Mouse (Mus musculus): ENCODE measurements around the gene Bag6.

Gene Bag6

DNA sequence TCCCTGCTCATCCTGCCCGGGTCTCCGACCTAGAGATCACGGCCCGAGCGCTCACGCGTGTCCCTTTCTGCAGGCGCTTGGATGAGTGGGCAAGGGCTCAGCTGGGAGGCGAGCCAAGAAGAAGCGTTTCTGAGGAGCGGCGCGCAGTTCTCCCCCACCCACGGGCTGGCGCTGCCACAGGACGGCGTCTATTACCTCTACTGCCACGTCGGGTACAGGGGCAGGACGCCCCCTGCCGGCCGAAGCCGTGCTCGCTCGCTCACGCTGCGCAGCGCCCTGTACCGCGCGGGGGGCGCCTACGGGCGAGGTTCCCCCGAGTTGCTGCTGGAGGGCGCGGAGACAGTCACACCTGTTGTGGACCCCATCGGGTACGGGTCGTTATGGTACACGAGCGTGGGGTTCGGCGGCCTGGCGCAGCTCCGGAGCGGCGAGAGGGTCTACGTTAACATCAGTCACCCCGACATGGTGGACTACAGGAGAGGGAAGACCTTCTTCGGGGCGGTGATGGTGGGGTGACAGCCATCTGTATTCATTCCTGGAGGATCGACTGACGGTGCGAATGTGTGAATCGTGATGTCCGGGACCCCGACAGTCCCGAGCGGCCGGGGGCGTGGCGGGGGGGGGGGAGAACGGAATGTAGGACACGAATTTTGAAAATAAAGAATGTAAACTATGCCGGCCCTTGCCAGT is 60.8 kb downstream of the Bag6 start:
- no peak for DNase-seq (ENCODE audit: low spot score)

DNA sequence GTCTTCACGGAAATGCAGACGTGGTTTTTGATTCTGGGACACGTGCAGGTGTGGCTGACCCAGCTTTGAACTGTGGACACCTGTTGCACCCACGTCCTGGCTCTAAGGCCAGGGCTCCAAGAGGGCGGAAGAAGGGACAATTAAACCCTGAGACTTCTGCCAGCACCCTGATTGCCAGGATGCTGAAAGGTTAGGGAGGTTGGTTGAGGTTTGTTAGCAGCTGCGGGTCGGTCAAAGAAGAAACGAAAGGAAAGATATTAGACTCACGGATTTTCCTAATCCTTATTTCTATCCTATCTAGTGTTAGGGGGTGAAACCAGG is 61.3 kb downstream of the Bag6 start:
- DNase-seq (ENCODE audit: low spot score): no peak
